Mouse (Mus musculus): Measurements from ENCODE around the gene Tspan5.

Tspan5 gene

GRCm38 (mm10) chr3:138741649-138742565, at the start of gene Tspan5:
Tspan5 (plus strand) TSS chr3:138742195.
- peak; percentile 83 for DNase-seq

- DNase-seq = no peak
These were observed 49.7 kb upstream of the Tspan5 start for GRCm38 (mm10) chr3:138692302-138692701.

- DNase-seq = no peak
These were observed 38.6 kb upstream of the Tspan5 start for GRCm38 (mm10) chr3:138703399-138703798.

GRCm38 (mm10) chr3:138704469-138704868, 37.5 kb upstream of the Tspan5 start:
- DNase-seq = no peak

- DNase-seq = no peak
These were observed 36.1 kb upstream of the Tspan5 start for GRCm38 (mm10) chr3:138705875-138706274.

- DNase-seq = no peak
These were observed 32.8 kb upstream of the Tspan5 start for GRCm38 (mm10) chr3:138709183-138709582.

GRCm38 (mm10) chr3:138711971-138712370, 30.0 kb upstream of the Tspan5 start:
- no peak for DNase-seq

- no peak for DNase-seq
These were observed 29.4 kb upstream of the Tspan5 start for GRCm38 (mm10) chr3:138712452-138713140.

- DNase-seq = no peak
These were observed 28.9 kb upstream of the Tspan5 start for GRCm38 (mm10) chr3:138713141-138713540.

- DNase-seq = no peak
These were observed 27.2 kb upstream of the Tspan5 start for GRCm38 (mm10) chr3:138714788-138715187.

- DNase-seq = no peak
These were observed 26.8 kb upstream of the Tspan5 start for GRCm38 (mm10) chr3:138715212-138715611.

GRCm38 (mm10) chr3:138717040-138717439, 25.0 kb upstream of the Tspan5 start:
- DNase-seq = no peak

- no peak for DNase-seq
These were observed 19.8 kb upstream of the Tspan5 start for GRCm38 (mm10) chr3:138722152-138722551.

GRCm38 (mm10) chr3:138727571-138727970, 14.4 kb upstream of the Tspan5 start:
- DNase-seq = no peak

GRCm38 (mm10) chr3:138728840-138729239, 13.2 kb upstream of the Tspan5 start:
- no peak for DNase-seq

GRCm38 (mm10) chr3:138730812-138731211, 11.2 kb upstream of the Tspan5 start:
- DNase-seq = no peak

- no peak for DNase-seq
These were observed 6.2 kb upstream of the Tspan5 start for GRCm38 (mm10) chr3:138735760-138736159.

GRCm38 (mm10) chr3:138739150-138739700, 2.8 kb upstream of the Tspan5 start:
- no peak for DNase-seq

- DNase-seq = no peak
These were observed 1.7 kb upstream of the Tspan5 start for GRCm38 (mm10) chr3:138740291-138740690.

- DNase-seq = no peak
These were observed 1.0 kb upstream of the Tspan5 start for GRCm38 (mm10) chr3:138740843-138741540.

GRCm38 (mm10) chr3:138742566-138742930, 553 bp downstream of the Tspan5 start:
- DNase-seq = peak; percentile 40

GRCm38 (mm10) chr3:138743061-138743671, 1.2 kb downstream of the Tspan5 start:
- DNase-seq = peak; percentile 61
